Mouse (Mus musculus) urinary bladder, postnatal 4 days (tissue): Measurements from ENCODE around the gene Mylk3.

Experiments
- DNase-seq, 2 experiments: peaks; one replicate each; pipeline ENCODE4 v3.0.0; 2021 to 2022; ENCODE audit warnings: low spot score in 2 of 2

The Mylk3 gene

DNA sequence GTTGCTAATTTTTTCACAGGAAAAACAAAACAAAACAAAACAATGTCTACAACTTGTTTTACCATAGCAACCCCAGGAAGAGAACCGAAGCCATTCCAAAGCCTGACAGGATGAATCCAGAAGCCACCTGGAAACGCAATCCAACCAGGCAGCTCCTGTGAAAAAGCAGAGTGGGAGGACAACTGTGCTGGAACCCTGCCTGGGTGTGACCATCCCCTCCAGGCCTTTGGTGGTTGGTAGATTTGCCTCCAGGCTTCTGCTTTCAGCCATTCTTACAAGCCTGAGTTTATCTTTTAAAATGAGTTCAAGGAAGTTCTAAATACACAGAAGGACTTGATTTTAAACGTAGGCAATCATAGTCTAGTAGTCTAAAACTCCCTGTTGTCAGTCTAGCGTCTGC, 4.2 kb downstream of the Mylk3 start:
- DNase-seq, result no peak

DNA sequence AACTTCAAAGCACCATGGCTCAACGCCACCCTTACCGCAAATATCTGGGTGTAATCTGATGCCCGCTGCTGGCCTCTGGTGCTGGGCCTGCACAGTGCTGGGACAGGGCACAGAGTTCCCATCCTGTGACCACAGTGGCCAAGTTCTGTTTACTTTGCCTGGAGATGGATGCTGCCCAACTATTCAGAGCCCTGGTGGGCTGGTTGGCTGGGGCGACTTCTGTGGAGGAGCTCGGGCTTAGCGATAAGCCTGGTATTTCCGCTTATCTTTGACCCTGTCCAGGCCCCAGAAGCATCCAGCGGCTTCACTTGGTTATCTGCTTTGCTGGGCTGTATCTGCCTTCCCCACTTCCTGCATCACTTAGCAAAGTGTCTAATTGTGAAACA, 5.3 kb downstream of the Mylk3 start:
- DNase-seq, result peak in 1 of 2 experiments; percentile 35

DNA sequence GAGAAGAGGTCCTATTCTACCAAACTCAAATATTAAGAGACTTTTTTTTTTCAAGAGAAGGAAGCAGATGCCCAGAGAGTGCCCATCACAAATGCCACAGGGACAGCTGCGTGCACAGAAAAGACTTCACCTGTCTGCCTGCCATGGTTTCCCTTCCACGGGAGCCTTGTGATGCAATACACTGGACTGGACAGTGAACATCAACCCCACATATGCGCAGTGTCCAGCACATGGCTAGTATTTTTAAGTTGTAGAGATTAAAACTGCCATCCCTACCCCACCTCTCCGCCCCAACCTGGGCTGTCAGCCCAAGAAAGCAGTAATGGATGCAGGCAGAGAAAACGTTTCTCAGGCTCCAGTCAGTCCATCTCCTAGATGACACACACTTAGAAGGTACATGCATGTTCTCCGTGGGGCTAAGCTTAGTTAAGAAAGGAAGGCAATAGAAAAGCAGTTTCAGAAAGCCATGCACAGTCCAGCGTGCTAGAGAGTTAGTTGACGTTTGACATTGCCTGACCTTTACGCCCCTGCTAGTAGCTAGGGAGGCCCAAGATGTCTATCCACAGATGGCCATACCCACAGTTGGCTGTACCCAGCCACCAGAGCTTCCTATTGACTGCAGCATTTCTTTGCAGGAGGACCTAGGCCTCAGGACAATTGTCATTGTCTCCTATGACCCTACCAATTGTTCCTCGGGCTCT, 5.9 kb downstream of the Mylk3 start:
- DNase-seq, result no peak

DNA sequence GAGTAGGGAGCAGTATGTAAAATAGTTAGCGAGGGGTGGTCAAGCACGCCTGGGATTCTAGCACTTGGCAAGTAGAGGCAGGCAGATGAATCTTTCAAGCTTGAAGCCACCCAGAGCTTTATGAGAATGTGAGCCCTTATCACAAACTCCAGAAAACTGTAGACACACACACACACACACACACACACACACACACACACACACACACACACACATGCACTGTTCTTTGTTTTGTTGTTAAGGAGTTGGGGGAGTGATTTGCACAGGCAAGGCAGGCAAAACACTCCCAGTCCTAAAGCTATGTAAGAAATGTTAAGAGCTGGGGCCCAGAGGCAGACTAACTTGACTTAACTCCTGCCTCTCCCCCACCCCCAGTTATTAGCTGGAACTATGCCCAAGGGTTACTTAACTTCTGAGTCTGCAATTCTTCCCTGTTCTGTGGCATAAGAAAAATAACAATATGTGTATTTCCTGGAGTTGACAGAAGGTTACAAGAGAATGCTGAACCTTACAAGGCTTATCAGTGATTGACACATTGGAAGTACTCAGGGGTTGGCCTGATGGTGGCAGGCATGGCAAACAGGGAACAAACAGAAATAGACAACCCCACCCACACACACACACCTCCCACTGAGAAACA, 6.9 kb downstream of the Mylk3 start:
- DNase-seq, result peak in 1 of 2 experiments; percentile 57

DNA sequence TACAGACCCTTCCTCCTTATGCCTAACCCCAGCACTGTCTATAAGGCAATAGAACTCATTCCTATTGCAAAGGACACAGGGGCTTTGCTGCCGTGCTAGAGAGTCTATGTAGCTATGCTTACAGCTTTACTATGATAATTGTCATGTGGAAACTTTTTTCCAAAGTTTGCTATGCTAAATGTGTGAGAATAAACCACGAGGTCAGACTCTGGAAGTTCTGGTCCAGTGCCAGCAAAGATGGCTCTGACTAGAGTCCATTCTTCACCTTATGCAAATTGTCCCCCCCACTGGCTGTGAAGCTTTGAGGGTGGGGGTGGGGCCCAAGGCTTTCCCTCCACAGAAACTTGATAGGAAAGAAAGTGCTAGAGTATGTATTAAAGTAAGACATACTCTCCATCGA, 9.6 kb downstream of the Mylk3 start:
- no peak for DNase-seq

DNA sequence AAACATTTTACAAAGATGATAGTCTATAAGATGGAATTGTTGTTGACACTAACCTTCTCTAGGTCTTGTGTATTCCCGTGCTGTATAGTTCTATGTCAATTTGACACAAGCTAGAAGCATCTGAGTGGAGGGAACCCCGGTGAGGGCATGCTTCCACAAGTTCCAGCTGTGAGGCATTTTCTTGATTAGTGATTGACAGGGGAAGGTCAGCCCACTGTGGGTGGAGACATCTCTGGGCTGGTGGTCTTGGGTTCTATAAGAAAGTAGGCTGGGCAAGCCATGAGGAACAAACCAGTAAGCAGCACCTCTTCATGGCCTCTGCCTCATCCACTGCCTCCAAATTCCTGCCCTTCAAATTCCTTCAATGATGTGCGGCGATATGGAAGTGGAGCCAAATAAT, 11.9 kb downstream of the Mylk3 start:
- DNase-seq, result no peak

DNA sequence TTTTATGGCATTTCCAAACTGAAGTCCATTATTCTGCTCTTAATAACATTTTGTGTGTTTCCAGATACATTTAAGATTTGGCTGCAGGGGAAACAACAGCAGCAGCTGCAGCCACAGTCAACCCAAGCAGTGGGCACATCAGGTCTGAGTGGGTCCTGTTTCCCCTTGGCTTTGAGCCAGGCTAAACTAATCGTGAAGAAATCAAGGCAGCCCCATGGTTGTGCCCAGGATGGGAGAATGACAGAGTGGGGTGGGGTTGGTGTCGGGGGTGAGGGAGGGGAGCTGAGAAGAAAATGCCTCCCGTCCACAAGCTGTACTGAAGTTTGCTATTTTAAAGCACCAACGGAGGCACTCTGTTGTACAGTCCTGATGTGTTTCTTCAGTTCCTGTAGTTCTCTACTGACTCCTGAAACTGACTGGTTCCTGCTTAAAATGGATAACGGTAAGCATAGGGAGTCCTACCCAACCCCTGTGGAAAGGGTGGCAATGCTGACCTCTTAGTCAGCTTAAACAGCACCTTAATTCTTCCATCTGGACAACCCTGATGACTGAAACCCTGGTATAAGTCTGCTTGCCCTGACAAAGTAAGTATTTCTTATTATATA, 12.6 kb downstream of the Mylk3 start:
- DNase-seq, result no peak

DNA sequence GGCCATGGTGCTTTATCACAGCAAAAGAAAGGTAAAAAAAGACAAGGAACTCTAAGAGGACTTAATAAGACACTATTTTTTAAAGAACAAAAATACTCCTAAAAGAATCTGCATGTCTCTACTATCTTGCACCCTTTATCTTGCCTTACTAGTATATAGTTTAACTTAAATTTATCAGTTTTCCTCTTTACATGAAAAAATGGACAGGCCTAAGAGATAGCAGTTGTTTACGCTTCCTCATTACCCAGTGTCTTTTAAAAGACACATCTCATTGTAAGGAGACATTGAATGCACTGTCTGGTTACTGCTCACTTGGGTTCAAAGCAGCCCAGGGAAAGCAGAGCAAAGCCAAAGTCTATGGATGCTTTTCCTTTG, 13.7 kb downstream of the Mylk3 start:
- DNase-seq, result no peak

DNA sequence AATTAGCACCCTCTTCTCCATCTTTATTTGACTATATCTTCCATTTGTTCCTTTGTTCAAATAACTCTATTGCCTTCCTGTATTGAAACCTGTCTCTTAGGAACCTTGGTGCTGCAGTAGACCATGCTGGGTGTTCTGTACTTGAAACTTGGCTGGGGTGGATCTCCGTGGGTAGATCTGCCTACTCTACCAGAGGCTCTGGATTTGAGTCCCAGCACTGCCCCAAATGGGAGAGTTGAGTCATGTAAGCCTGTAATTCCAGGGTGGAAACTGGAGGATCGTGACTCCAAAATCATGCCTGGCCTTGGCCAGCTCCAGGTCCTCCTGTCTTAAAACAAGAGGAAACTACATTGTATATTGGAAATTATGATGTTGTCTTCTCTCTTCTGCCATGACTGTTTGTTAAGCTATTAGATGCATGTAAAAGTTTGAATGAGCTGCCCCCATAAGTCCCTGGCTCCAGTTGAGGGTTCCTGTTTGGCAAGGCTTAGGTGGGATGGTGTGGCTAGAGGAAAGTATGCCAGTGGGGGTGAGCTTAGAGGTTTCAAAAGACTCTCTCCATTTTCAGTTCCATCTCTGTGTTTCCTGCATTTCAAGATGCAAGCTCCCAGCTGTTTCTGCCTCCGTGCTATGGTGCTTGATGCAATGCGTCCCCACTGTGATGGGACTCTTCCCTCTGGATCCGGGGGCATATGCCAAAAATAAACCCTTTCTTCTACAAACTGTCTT, 14.2 kb downstream of the Mylk3 start:
- DNase-seq, result no peak

DNA sequence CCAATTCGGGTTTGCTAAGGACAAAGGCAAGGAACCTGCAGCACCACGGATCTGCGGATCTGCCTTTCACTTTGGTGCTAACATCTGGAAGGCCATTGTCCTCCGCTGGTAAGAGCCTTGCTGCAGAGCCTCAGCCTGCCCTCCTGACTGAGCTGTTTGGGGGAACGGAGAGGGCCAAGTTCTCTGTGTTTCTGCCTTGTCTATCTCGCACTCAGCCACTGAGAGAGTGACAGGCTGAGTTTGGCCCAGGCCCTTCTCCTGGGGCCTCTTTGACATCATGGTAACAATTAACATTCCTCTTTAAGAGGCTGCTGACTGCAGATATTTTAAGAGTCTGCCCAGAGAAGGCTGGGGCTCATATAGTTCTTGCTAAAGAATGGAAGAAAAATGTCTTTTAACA, 21.0 kb downstream of the Mylk3 start:
- DNase-seq, result no peak

DNA sequence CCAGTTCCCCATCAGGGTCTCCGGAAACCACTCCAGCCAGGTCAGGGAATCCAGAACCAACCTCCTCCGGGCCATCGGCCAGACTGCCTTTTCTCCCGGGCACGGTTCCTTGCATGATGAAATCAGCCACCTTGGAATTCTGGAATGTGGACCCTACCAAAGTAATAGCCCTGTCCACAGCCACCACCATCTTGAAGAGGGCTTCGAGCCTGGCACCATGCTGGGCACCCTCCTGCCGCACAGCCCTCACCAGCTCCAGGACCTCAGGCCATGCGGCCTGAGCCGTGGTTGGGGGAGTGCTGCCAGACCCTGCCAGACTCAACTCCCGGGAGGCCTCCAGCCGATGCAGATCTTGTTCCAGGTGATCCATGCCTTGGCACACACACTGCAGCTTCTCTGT, 21.5 kb downstream of the Mylk3 start:
- no peak for DNase-seq

DNA sequence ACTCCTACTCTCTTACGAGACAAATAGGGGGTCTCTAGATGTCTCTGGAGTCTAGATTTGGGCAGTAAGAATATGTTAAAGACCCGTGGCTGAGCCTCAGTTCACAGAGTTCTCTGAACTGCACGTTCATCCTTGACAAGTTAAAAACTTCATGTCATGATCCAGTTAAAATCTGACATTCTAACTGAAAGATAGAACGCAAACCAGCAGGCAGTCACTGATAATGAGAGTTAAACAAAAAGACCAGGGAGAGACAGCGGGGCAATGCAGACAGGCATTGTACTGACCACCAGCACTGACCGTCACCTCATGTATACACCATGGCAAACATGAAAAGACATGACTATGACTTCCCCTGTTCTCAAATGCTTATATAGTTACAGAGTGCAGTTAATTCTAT, 22.7 kb downstream of the Mylk3 start:
- no peak for DNase-seq

DNA sequence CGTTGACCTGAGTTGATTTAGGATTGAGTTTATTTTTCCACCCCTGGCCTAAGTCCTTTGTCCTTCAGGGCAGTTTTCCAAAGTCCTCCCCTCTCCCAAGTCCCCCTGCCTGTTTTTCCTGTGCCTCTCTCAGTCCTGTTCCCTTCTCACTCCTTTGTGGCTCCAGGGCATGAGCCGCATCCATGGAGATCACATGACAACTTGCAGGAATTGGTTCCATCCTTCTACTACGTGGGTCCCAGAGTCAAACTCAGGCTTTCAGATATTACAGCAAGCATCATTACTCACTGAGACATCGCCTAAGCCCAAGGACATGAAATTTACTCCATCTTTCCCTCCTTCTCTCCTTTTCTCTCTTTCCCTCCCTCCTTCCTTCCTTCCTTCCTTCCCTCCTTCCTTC, 23.9 kb downstream of the Mylk3 start:
- no peak for DNase-seq

DNA sequence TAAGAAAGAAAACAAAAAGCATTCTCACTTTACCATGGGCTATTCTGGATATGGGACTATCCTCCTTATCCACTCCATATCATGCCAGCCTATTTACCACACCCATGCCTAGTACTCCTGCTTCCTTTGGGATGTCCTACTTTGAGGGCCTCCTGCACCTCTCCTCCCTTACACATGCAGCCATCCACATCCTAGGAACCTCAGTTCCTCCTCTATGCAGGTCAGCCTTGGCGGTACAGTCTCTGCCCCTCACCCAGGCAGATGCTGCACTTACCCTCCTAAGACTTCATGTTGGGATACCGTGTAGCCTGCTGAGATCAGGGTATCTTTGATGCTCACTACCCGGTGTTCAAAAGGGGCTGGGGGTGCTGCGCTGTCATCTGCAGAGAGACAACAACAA, 32.9 kb downstream of the Mylk3 start:
- no peak for DNase-seq

DNA sequence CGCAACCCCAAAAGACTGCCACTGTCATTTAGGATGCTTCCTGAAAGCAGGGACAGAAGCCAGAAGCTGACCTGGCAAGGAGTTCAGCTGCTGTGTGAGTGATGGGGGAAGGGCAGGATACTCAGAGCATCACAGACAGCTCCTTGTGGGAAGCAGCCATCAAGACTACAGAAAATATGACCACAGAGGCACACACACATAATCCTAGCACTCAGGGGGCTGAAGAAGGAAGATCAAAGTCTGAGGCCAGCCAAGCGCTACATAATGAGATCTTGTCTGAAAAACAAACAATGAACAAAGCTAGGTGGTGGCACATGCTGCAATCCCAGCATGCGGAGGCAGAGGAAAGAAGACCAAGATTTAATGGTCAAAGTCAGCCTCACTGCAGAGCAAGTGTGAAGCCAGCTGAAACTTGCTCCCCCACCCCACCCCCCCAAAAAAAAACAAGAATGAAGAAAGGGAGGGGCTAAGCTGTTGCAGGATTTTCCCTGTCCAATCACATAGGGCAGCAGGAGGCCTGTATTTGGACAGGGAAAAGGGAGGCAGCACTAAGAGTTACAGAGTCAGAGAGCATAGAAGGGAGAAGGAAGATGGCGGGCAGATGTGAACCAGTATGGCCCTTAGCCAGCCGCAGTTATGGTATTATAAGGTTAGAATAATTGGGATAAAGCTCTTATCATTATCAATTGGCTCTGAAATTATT, 46.1 kb downstream of the Mylk3 start:
- DNase-seq, result no peak

DNA sequence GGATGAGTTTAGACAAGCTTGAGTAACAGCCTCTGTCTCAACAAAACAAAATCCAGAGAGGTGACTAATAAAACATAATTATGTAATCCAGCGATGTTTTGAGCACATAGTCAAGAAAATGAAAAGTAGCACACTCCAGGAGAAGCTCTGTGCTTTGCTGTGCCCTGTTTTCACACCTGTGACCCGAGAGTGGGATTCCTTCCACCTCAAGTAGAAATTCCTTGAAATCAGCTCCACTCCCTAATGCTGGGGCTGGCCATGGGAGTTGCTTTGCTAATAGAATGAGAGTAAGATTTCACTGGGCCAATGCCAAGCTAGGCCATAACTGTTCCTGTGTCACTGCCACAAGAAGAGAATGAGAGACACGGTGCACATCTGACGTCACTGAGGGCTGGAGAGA, 48.5 kb downstream of the Mylk3 start:
- no peak for DNase-seq

DNA sequence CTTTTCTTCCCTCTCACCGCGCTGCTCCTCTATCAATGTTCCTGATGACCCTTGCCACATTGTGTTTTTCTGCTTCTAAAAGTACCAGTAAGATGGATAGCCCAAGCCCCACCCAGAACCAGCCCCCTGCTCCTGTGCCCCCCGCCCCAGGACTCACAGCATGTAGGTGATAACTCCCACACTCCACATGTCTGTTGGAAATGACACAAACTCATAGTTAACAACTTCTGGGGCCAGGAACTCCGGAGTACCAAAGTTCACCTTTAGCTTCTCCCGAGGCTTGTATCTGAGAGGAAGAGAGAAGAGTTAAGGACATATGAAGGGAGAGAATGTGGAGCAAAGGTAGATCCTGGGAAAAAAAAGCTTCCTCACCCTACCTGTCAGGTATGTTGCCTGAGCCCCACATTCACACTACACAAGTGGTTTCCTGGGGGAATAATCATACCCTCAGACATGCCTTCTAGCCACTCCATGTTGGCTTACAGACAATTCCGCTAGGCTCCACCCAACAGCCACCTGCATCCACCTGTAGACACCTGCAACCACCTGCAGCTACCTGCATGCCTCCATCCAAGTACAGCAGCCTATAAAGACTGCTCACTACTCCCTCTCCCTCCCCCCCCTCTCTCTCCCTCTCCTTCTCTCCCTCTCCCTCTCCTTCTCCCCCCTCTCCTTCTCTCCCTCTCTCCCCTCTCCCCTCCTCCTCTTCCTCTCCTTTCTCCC, 49.8 kb downstream of the Mylk3 start:
- DNase-seq, result no peak

DNA sequence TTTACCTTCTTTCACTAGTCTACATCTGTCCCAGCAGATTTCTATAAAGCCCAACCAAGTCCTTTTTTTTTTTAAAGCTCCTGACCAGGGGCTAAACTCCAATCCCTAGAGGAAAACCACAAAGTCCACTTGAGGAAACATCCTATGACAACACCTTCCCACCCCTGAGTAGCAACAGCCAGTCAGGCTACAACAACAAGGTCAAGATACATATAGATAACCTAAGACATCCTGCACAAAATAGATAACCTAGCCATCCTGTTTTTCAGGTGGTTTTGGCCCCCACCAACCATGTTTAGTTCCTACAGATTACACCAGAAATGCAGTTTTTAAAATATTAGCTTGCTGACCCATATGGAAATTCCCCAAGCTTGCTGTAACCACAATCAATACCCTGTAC, 51.0 kb downstream of the Mylk3 start:
- no peak for DNase-seq

DNA sequence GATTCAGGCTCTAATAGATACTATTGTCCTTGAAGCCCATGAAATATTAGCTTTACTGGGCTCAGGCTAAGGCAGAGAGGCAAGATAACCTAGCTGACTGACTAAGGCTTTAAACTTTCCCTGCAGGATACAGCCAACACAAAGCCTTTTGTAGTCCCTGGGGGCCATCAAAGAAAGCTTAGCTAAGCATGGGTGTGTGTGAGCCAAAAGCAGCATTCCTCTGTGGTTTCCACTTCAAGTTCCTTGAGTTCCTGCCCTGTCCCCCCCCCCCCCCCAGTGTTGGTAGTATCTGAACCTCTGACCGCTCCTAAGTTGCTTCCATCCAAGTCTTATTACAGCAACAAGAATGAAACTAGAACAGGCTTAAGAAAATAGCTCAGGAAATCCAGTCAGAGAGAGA, 56.6 kb downstream of the Mylk3 start:
- DNase-seq, result no peak

DNA sequence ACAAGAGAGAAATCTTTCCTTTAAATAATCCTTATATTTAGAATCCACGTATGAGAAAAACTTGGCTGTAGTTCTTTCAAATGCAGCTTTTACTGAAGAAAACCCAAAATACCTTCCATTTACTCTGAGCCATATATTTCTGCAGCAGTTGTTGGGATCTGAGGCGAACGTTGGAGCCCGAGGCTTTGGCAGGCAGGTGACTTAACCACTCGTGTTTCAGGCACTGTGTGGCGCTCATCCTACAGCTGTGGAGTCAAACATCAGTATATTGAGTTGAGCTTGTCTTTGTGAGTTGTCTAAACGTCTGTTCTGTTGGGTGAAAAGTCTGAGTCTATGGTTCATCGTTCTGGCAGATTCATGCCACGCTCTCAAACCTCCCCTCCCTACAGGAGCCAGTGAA, 59.1 kb downstream of the Mylk3 start:
- DNase-seq, result no peak

DNA sequence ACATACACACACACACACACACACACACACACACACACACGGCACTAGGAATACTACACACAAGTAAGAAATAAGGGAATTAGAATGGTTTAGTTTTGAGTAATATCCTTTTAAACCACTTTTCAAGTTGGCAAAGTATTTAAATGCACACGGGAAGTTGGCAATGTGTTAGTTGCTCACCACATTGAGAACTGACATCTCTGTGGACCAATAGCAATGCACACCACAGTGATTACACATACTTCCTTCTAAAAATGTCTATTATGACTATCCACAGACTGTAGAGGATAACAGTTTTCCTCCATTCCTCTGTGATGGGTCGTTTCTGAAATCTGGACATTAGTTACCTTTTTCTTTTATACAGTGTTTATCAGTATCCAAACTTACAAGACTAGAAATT, 63.1 kb downstream of the Mylk3 start:
- DNase-seq, result no peak

DNA sequence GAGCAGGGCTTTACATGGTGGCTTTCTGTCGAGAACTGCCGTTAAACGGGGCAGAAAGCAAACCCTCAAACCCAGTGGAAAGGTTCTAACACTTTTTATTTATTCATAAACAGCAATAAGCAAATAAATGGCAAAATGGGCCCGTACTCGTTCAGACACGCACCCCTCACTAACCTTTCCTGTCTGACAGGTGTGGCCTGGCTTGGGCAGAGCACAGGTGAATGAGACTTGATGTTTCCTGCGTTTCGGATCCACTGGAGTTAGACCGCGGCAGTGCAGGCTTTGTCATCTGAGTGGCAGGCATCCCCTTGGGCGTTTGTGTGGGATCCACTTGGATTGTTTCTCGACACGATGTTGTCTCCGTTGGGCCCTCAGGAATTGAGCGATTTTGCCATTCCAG, 64.2 kb downstream of the Mylk3 start:
- DNase-seq, result peak in 1 of 2 experiments; percentile 21
